Mouse (Mus musculus) ovary, postnatal 10 days (tissue): ENCODE data around the gene Srarp.

ENCODE experiments used
- DNase-seq: peaks from one replicate; pipeline ENCODE4 v3.0.0; 2022; ENCODE audit warnings: low spot score

Srarp gene

DNA sequence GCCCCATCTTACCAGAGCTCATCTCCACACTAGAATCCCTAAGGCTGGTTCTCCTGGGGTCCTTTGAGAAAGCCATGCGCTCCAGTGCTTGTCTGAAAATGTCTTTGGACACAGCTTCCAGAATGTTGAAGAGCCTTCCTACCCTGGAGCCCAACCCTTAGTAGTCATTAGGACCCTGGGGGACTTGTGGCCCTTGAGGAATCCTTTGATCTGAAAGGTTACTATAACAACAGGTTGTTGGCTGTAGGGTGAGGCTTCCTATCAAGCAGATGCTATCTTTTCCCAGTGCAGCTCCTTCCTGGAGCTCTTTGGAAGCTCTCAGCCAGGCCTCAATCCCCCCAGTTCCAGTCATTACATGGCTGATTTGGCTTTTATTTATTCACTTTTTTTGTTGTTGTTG is at the start of gene Srarp:
Gene Srarp, minus strand, starts transcription at position 132 of the 400 bp plus-strand sequence.
- no peak for DNase-seq

DNA sequence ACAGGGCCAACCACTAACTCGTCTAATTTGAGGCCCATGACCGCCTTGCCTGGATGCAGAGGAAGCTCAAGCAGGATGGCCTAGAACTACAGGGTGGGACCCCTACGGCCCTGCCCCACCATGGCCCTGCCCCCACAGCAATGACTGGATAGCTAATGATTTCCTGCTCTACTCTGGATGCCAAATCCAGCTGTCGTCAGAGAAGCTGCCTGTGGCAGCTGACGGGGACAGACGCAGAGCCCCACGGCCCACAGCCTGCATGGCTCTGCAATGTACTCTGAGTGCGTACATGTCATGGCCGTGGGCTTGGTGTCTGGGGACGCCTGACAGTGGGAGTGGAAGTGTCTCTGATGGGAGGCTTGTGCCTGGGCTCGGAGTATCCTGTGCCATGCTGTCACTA is 48.2 kb upstream of the Srarp start:
- no peak for DNase-seq

DNA sequence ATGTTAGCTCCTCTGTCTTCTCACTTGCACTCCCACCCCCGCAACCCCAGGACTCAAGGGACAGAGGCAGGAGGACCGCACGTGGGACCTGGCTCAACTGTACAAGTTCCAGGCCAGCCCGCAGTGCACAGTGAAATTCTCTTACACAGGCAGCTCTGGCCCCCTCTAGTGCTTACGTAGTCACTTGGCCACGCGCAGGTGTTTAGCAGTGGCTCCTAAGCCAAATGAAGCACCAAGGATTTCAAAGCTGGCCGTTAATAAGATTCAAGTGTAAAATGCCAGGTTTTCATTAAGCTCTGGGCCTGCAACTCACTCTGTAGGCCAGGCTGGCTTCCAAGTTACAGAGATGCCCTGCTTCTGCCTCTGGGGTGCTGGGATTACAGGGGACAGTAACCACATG is 43.5 kb upstream of the Srarp start:
- no peak for DNase-seq

DNA sequence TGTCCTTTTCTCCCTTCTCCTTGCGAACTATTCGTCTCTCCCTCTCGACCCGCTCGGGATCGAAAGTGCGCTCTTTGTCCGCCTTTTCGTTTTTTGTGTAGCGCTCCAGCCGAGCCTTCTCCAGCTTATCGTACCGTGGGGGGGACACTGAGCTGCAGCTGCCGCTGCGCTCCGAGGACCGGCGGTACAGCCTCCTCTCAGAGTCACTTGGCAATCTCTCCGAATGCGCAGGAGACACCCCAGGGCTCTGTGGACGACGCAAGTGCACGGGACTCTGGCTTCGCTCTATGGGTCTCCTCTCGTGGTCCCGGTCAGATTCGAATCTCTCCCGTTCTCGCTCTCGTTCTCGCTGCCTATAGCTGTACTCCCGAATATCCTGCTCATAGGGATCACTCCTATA is 42.9 kb upstream of the Srarp start:
- DNase-seq = no peak

DNA sequence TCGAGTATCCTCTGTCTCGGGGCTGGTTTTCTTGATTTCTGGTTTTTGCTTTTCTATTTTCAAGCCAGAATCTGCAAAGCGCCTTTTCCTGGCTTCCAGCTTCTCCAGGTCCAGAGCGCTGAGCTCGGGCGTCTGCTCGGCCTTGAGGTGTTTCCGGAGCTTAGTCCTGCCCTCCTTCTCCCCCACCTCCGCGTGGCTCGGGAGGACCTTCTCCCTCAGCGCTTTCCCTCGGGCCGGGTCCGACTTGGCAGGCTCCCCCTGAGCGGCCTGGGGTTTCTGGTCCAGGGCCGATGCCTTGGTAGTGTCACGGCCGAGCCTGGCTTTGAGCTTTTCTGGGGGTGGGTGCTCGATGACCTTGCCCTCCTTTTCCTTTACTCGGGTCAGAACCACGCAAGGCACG is 42.3 kb upstream of the Srarp start:
- no peak for DNase-seq

DNA sequence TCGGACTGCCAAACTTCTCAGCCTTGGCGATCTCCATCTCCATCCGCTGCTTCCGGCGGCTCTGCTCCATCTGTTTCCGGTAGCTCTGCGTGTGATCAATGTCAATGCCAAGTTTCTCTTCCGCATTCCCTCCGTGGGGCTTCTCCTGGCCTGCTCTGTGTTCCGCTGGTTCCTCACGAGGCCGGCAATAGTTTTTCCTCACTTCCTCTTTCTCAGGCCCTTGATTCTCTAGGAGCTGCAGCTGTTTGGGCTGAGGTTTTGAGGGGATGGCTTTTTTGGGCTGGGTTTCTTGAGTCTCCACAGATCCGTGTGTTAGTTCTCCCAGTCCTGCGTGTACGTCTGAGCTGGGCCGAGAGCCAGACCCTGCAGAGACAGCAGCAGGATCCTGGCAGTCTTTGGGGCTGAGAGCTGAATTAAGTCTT is 41.8 kb upstream of the Srarp start:
- DNase-seq = no peak

DNA sequence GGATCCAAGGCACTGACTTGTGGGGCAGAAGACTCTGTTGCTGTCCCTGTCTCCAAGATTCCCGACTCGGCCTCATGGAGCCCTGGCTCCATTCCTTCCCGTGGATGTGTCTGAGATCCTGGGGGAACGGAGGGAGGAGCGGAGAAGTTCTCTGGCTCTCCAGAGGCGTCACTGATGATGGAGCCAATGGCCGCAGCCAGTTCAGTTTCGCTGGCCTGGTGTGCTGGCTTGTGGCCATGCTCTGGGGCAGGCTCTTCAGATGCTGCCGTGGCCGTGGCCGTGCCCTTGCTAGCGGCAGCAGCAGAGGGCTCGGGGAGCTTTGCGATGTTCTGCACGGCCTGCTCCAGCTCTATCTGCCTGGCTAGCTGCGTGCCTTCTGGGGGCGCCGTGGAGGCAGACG is 38.5 kb upstream of the Srarp start:
- no peak for DNase-seq

DNA sequence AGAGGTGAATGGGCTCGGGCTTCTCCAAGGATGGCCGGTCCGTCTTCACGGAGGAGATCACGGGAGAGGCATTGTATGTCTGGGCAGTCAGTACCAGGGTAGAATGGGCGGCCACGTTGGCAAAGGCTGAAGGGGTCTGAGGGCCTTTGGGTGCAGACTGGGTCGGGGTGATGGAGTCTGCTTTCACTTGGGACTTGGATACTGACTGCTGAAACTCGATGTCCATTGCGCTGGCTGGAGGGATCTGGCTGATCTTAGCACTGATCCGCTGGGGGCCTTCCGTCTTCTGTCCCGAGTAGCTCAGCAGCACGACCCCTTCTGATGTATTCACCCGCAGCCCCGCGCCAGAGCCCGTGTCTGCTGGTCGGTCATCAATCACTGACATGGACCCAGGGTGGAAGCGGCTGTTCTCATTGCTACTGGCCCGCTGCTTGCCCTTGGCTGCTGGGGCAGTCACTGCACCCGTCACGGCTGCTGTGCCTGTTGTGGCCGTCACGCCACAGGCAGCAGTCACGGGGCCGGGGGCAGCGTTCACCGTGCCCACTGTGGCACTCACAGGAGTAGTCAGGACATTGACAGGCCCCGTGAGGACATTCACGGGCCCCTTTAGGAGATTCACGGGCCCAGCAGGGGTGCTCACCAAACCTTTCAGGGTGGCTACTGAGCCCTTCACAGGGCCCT is 36.9 kb upstream of the Srarp start:
- no peak for DNase-seq

DNA sequence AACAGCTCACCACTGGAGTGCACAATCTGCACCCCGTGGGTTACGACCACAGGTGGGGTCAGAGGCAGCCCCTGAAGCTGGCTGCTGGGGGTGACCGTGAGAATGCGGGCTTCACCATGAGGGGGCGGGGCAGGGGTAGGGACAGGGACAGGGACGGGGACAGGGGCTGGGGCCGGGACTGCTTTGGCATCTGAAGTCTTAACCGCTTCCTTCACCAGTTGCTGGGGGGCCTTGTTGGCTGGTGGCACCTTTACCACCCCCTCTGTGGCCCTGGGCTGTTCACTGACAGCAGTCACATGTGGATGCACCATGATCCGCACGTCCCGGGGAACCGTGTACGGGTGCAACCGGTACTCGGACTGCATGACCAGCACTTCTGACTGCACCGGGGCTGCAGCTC is 35.6 kb upstream of the Srarp start:
- no peak for DNase-seq

DNA sequence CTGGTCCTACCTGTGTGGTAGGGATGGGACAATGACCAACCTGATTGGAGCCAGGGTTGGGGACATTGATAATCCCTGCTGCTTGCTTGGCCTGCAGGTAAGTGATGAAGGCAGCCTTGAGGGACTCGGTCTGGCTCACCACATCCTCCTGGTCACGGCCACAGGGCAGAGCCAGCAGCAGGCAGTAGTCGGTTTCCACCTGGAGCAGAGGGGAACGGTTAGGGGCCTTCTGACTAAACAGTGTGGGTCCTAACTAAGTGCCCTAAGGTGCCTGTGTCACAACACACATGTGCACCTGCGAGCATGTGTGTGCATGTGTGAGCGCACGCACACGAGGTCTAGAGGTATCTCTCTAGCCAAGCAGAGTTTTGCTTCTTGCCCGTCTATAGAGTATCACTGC is 33.4 kb upstream of the Srarp start:
- no peak for DNase-seq

DNA sequence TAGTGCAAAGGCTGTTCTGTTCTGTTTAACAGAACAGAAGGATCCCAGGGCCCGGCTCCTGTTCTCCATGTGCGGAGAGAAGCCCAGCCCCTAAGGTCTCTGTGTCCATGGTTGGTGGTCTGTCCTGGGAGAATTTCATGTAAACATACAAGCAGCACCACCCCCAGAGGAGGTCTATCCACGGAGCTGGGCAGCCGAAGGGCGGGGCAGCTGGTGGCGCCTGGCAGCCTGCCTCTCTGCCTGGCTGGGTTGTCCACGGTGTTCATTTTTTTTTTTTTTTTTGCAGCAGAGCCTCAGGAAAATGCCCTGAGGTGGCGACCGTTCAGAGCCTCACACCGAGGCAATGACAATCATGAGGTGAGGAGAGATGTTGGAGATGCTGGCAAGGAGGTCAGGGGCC is 32.7 kb upstream of the Srarp start:
- DNase-seq = no peak

DNA sequence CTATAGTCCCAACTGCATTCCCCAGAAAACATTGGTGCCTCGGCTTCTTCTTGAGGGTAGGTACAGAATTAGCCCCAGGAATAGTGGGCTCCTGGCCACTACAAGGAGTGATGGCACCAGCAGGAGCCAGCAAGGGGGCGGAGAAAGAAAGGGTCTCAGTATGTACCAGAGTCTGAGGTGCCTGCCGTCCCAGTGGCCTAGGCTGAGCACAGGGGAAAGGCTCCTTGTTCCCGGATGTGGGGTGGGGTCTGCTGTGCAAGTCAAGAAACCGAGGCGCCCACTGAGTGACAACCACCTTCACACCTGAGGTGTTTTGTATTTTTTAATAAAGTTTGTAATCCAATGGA is 31.6 kb upstream of the Srarp start:
- DNase-seq = no peak

DNA sequence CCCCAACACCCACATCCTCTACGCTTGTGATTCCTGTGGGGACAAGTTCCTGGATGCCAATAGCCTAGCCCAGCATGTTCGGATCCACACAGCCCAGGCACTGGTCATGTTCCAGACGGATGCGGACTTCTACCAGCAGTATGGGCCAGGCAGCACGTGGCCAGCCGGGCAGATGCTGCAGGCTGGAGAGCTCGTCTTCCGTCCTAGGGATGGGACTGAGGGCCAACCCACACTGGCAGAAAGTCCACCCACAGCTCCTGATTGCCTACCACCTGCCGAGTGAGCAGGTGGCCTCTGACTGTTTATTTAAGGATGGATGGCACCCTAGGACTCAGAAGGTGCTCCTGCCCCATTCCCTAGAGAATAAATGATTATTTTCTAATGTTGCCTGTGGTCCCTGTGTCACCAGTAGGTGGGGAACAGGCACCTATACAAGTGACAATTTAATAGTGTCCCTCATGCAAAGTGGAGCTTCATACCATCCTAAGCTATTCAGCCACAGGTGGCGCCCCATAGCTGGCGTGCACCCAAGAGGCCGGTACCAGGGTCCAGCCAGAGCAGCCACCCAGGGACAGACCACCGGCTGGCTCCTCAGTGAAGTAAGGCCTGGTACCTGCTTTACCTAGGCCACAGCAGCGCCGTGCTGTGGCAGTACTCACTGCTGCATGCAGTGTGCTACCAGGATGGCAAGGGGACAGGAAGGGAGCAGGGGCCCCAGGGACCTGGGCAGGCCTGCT is 31.1 kb upstream of the Srarp start:
- no peak for DNase-seq

DNA sequence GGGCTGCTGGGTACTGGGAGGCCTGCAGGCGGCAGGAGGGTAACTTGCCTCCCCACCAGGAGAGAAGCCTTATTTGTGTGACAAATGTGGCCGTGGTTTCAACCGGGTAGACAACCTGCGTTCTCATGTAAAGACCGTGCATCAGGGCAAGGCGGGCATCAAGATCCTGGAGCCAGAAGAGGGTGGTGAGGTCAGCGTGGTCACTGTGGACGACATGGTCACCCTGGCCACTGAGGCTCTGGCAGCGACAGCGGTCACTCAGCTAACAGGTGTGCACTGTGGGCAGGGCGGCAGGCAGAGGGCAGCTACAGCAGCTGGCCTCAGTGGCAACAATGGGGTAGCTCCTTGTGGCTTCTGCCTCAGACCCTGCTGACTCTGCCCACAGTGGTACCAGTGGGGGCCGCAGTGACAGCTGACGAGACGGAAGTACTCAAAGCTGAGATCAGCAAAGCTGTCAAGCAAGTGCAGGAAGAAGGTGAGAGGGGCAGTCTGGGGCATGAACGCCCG is 30.4 kb upstream of the Srarp start:
- no peak for DNase-seq

DNA sequence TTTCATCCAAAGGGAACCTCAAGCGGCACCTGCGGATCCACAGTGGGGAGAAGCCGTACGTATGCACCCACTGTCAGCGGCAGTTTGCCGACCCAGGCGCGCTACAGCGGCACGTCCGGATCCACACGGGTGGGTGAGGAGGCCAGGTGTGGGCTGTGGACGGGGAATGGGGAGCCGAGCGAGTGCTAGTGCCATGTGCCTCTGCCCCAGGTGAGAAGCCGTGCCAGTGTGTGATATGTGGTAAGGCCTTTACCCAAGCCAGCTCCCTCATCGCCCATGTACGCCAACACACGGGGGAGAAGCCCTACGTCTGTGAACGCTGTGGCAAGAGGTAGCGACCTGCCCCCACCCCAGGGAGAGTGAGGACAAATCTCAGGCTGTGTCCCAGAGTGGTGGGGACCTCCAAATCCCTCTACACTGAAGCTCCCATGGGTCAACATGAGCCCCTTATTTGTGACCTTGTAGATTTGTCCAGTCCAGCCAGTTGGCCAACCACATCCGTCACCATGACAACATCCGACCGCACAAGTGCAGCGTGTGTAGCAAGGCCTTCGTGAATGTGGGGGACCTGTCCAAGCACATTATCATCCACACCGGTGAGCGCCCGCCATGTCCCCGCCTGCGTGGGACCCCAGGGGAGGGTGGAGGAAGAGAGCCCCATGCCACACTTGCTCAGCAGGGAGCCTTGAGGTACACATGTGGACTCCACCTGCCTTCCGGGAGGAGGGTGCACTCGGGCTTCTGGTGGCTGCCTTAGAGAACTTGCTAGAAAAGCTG is 29.8 kb upstream of the Srarp start:
- no peak for DNase-seq

DNA sequence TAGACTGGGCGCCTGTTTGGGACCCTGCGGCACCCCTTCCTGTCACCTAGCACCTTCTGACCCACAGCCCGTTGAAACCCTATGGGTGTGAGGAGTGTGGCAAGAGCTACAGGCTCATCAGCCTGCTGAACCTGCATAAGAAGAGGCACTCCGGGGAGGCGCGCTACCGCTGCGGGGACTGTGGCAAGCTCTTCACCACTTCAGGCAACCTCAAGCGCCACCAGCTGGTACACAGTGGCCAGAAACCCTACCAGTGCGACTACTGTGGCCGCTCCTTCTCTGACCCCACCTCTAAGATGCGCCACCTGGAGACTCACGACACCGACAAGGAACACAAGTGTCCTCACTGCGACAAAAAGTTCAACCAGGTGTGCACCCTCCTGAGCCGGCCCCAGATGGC is 28.8 kb upstream of the Srarp start:
- no peak for DNase-seq

DNA sequence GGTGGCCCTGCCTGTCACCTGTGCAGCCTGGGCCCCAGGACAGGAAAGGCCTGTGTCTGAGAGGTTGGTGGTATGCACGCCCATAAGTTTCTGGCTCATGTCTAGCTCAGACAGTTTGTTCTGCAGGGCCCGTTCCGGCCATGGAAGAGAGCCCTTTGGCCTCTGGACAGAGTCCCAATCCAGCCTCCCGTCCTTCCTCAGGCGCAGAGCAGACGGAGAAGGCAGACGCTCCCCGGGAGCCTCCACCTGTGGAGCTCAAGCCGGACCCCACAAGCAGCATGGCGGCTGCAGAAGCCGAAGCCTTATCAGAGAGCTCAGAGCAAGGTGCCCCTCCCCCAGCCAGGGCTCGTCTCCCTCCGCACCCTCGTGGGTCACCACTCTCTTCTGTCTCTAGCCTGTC is 27.6 kb upstream of the Srarp start:
- DNase-seq = no peak

DNA sequence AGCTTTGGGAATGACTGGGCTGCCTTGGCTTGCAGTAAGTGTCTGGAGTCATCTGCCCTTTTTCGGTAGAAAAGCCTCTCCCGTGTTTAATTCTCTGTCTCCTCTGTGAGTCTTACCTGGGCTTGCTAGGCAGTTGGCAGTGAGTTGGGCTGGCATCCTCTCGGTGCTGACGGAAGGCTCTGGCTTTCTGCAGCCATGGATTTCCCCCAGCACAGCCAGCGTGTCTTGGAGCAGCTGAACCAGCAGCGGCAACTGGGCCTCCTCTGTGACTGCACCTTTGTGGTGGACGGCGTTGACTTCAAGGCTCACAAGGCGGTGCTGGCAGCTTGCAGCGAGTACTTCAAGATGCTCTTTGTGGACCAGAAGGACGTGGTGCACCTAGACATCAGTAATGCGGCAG is 25.7 kb upstream of the Srarp start:
- DNase-seq = no peak

DNA sequence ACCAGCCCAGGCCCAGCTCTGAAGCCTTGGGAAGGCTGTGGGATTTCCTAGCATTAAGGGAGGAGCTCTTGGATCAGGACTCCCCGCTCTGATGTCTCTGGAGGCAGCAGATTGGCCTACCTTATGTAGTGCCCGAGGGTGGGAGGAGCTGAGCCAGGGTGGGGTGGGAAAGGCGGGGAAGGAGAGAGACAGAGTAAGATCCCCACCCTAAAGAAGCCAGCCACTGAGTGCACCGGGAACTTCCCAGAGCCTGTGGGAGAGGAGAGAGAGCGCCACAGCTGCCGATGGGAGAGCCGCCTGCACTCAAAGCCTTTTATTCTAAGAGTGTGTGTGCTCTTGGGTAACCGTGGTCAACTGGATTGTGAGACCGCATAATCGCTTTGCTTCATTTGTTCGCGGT is 25.2 kb upstream of the Srarp start:
- no peak for DNase-seq

DNA sequence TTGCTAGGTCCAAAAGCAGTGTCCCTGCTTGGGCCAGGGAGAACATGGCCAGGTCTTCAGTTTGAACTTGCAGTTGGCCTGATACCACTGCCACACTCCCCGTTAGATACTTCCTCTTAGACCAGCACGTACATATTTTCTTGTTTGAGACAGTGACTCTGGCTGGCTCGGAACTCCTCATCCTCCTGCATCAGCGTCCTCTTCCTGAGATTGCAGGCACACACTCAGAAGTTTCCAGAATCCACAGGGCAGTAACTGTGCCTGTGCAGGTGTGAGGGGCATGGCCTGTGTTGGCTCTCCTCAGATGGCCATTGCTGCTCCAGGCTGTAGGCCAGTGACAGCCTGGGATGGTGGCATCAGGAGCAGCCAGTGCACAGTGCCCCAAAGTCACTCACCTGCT is 24.6 kb upstream of the Srarp start:
- no peak for DNase-seq

DNA sequence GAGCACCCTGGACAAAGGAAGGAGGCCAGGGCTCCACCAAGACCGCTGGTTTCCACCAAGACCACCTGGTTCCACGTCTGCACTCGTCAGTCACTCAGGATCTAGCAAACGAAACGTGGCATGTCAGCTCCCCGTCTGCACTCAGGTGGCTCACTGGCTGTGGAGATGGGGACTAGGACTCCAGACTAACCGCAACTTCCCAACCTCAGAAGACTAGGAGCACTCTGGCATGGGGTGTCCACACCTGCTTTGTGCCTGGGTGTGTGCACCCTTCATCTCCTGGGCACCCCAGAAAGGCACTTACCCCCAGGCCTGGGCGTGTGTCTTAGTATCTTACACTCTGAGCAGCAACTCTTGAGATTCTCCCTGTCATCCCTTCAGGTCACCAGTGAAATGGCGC is 23.9 kb upstream of the Srarp start:
- no peak for DNase-seq

DNA sequence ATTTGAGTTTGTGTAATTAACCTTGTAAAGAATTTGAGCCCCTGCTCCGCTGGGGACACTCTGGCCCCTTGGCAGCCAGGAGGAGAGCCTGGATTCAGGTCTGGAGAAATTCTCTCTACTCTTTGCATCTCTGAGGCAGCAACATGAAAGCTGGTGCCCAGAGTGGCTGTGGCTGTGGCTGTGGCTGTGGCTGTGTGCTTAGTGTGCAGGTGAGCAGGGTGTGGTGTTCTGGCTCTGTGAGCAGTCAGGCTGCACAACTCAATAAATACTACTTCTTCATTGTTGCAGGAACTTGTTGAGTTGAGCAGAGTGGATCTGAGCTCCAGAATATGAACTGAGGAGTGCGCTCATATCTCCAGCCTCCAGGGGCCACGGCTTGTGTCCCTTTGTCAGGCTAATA is 23.0 kb upstream of the Srarp start:
- DNase-seq = no peak

DNA sequence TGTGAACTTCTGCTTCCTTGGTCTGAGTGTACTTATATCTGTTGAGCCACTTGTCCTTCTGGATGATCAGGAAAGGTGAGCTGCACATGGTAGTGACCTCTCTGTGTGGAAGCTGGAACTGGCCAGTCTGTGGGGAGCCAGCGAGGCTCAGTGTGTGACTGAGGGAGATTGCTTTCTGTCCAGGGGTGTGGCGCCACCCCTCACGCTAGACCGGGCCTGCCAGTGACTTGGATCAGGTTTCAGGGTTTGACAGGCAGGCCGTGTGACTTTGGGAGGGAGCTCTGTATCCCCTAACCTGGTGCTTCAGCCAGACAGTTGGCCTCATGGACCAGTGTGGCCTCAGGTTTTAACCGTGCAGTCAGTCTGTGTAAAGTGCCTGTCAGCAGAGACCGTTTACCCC is 22.3 kb upstream of the Srarp start:
- no peak for DNase-seq
